Mouse (Mus musculus) heart, embryonic 11.5 days (tissue): ENCODE results near the gene Slc6a6. TPM values are rescaled to one million over a fixed set of nuclear protein-coding genes. Genes with fewer than 3 reads are reported as not detected.

Experiments
- ATAC-seq: fragments of 200-750 bp; cut with Nextera tagmentation; replicated peaks from 2 replicates; pipeline ENCODE4 v1.8.0; 2017; ENCODE audit warnings: moderate library complexity; ENCODE audit not compliant: insufficient number of reproducible peaks, low FRiP score, low TSS enrichment
- H3K27ac ChIP-seq: fragments of 300-500 bp; sonication (generic); 2 replicates; pipeline ENCODE4 v1.5.1; 2014; ENCODE audit warnings: mild to moderate bottlenecking, low read depth, low read length
- H3K27me3 ChIP-seq: fragments of 300-500 bp; sonication (generic); 2 replicates; pipeline ENCODE4 v1.6.1; 2014; ENCODE audit warnings: mild to moderate bottlenecking, low read length, mixed read lengths; ENCODE audit not compliant: control insufficient read depth, insufficient read depth
- H3K36me3 ChIP-seq: fragments of 300-500 bp; sonication (generic); 2 replicates; pipeline ENCODE4 v1.6.1; 2014; ENCODE audit warnings: mild to moderate bottlenecking, low read length, moderate library complexity, mixed read lengths; ENCODE audit not compliant: control insufficient read depth, insufficient read depth
- H3K4me1 ChIP-seq: fragments of 300-500 bp; sonication (generic); 2 replicates; pipeline ENCODE4 v1.6.1; 2014; ENCODE audit warnings: low read length; ENCODE audit not compliant: control insufficient read depth, insufficient read depth
- H3K4me2 ChIP-seq: fragments of 300-500 bp; sonication (generic); 2 replicates; pipeline ENCODE4 v1.6.1; 2014; ENCODE audit warnings: mild to moderate bottlenecking, moderate library complexity
- H3K4me3 ChIP-seq: fragments of 300-500 bp; sonication (generic); 2 replicates; pipeline ENCODE4 v1.5.1; 2014; ENCODE audit warnings: low read depth, low read length
- H3K9ac ChIP-seq: fragments of 300-500 bp; sonication (generic); 2 replicates; pipeline ENCODE4 v1.6.1; 2014; ENCODE audit warnings: mild to moderate bottlenecking, low read depth, low read length, moderate library complexity
- H3K9me3 ChIP-seq: fragments of 300-500 bp; sonication (generic); replicated peaks from 2 replicates; pipeline ENCODE4 v1.6.1; 2016; ENCODE audit warnings: low read length; ENCODE audit not compliant: control insufficient read depth
- WGBS: fragments of 180-500 bp; shearing (Covaris S2); extraction: QIAGEN DNeasy Blood & Tissue Kit; methylation state at CpG from one replicate; pipeline ENCODE4 v1.1.7; 2014; ENCODE audit not compliant: insufficient replicate concordance; 5-methylcytosine and 5-hydroxymethylcytosine counted together
- polyA plus RNA-seq: library from polyadenylated mRNA; unstranded; fragments of >200 nt; fragmentation: Nextera tagmentation; extraction: Ambion mirVana; gene quantifications from 2 replicates; pipeline ENCODE4 v1.2.1, GENCODE M21; 2014

The Slc6a6 gene
- polyA plus RNA-seq, 1 experiment from 2014 or later = 63.0 TPM

GRCm38 (mm10) chr6:91685896-91686295, 2.0 kb downstream of the Slc6a6 start:
- H3K4me3 ChIP-seq = peak overlapping the region; percentile 92
- 33% methylated on average over 7 of the region's 7 CpGs for WGBS

GRCm38 (mm10) chr6:91686597-91686996, 2.7 kb downstream of the Slc6a6 start:
- Histone ChIP-seq H3K9me3 (no peaks in the 10 kb centered on the region), H3K36me3 (no peaks in the 10 kb centered on the region), H3K4me2 (peak overlapping the region; percentile 95), H3K27me3 (no peaks in the 10 kb centered on the region), H3K27ac (peak overlapping the region; percentile 58; the same call in 1 of the 2 replicates), H3K4me3 (peak overlapping the region; percentile 92), H3K4me1 (peaks cover 46% of the 10 kb centered on the region), H3K9ac (no peak overlapping the region)
- 24% methylated on average over 4 of the region's 4 CpGs for WGBS
- ATAC-seq = no peak; the same call in 1 of the 2 replicates

More at GRCm38 (mm10) chr6:91685896-91686295, 2.0 kb downstream of the Slc6a6 start:
- Histone ChIP-seq H3K27ac (peak overlapping the region; percentile 58), H3K9ac (peak overlapping the region; percentile 39; the same call in 1 of the 2 replicates), H3K9me3 (no peaks in the 10 kb centered on the region), H3K36me3 (no peaks in the 10 kb centered on the region), H3K4me2 (peak overlapping the region; percentile 95), H3K27me3 (no peaks in the 10 kb centered on the region), H3K4me1 (peaks cover 46% of the 10 kb centered on the region)
- no peak for ATAC-seq

GRCm38 (mm10) chr6:91688021-91688420, 4.2 kb downstream of the Slc6a6 start:
- no peaks in the 10 kb centered on the region for H3K9me3 ChIP-seq
- 0 out of 2 replicates have a peak overlapping the region, but pooled peaks have one; percentile 20 for H3K4me2 ChIP-seq
- no peak overlapping the region for H3K4me3 ChIP-seq
- ATAC-seq = no peak
- H3K27ac ChIP-seq = no peak overlapping the region
- no peaks in the 10 kb centered on the region for H3K36me3 ChIP-seq
- H3K27me3 ChIP-seq = no peaks in the 10 kb centered on the region
- H3K9ac ChIP-seq = 0 out of 2 replicates have a peak overlapping the region, but pooled peaks have one; percentile 2
- WGBS = 51% methylated on average over 6 of the region's 6 CpGs
- peaks cover 50% of the 10 kb centered on the region for H3K4me1 ChIP-seq

- no peaks in the 10 kb centered on the region for H3K27me3 ChIP-seq
- no peak overlapping the region for H3K4me2 ChIP-seq
- no peak overlapping the region for H3K27ac ChIP-seq
- peaks cover 51% of the 10 kb centered on the region for H3K4me1 ChIP-seq
- H3K4me3 ChIP-seq = no peak overlapping the region
- H3K9me3 ChIP-seq = no peaks in the 10 kb centered on the region
- no peak for ATAC-seq
- H3K36me3 ChIP-seq = no peaks in the 10 kb centered on the region
- H3K9ac ChIP-seq = peak overlapping the region; percentile 46; the same call in 1 of the 2 replicates
Observed at GRCm38 (mm10) chr6:91689231-91689630, 5.4 kb downstream of the Slc6a6 start.

GRCm38 (mm10) chr6:91690222-91690621, 6.4 kb downstream of the Slc6a6 start:
- Histone ChIP-seq H3K9me3 (no peaks in the 10 kb centered on the region), H3K4me2 (no peak overlapping the region), H3K36me3 (no peaks in the 10 kb centered on the region), H3K4me3 (no peak overlapping the region), H3K4me1 (peaks cover 55% of the 10 kb centered on the region), H3K27me3 (no peaks in the 10 kb centered on the region), H3K27ac (no peak overlapping the region), H3K9ac (no peak overlapping the region)
- WGBS = 66% methylated on average over 7 of the region's 7 CpGs
- no peak for ATAC-seq

- H3K27ac ChIP-seq = no peak overlapping the region
- no peaks in the 10 kb centered on the region for H3K27me3 ChIP-seq
- H3K9ac ChIP-seq = no peak overlapping the region
- WGBS = 93% methylated on average over 7 of the region's 7 CpGs
- H3K4me2 ChIP-seq = no peak overlapping the region
- ATAC-seq = no peak
- no peak overlapping the region for H3K4me3 ChIP-seq
- no peaks in the 10 kb centered on the region for H3K36me3 ChIP-seq
- peaks cover 54% of the 10 kb centered on the region for H3K4me1 ChIP-seq
- H3K9me3 ChIP-seq = no peaks in the 10 kb centered on the region
Observed at GRCm38 (mm10) chr6:91690646-91691045, 6.8 kb downstream of the Slc6a6 start.

- Histone ChIP-seq H3K27me3 (no peaks in the 10 kb centered on the region), H3K27ac (no peak overlapping the region), H3K9me3 (no peaks in the 10 kb centered on the region), H3K4me2 (no peak overlapping the region), H3K4me1 (peaks cover 45% of the 10 kb centered on the region), H3K36me3 (no peaks in the 10 kb centered on the region), H3K9ac (no peak overlapping the region), H3K4me3 (no peak overlapping the region)
- WGBS = 89% methylated on average over 4 of the region's 4 CpGs
- no peak for ATAC-seq
Observed at GRCm38 (mm10) chr6:91691576-91691975, 7.7 kb downstream of the Slc6a6 start.

- no peak overlapping the region for H3K27ac ChIP-seq
- H3K4me1 ChIP-seq = peaks cover 32% of the 10 kb centered on the region
- no peaks in the 10 kb centered on the region for H3K9me3 ChIP-seq
- ATAC-seq = no peak
- no peaks in the 10 kb centered on the region for H3K27me3 ChIP-seq
- H3K36me3 ChIP-seq = no peaks in the 10 kb centered on the region
- no peak overlapping the region for H3K4me2 ChIP-seq
- 82% methylated on average over 17 of the region's 17 CpGs for WGBS
- no peak overlapping the region for H3K4me3 ChIP-seq
- H3K9ac ChIP-seq = no peak overlapping the region
Observed at GRCm38 (mm10) chr6:91693301-91693886, 9.5 kb downstream of the Slc6a6 start.

GRCm38 (mm10) chr6:91694610-91695009, 10.8 kb downstream of the Slc6a6 start:
- Histone ChIP-seq H3K4me1 (peaks cover 24% of the 10 kb centered on the region), H3K4me2 (no peak overlapping the region), H3K27ac (no peak overlapping the region), H3K4me3 (no peak overlapping the region), H3K36me3 (no peaks in the 10 kb centered on the region), H3K9me3 (no peaks in the 10 kb centered on the region), H3K27me3 (no peaks in the 10 kb centered on the region), H3K9ac (no peak overlapping the region)
- no peak for ATAC-seq
- 65% methylated on average over 7 of the region's 7 CpGs for WGBS
